Mouse (Mus musculus) neural tube, embryonic 12.5 days (tissue): ENCODE data around the gene Olfr775. TPM values are rescaled to one million over a fixed set of nuclear protein-coding genes. Genes with fewer than 3 reads are reported as not detected.

Experiments
- ATAC-seq: fragments of 200-750 bp; cut with Nextera tagmentation; 2 replicates; pipeline ENCODE4 v1.8.0; 2017; ENCODE audit warnings: low read depth, mild to moderate bottlenecking, moderate TSS enrichment, moderate library complexity; ENCODE audit not compliant: low FRiP score
- H3K27ac ChIP-seq: fragments of 300-500 bp; sonication (generic); 2 replicates; pipeline ENCODE4 v1.5.1; 2016
- H3K27me3 ChIP-seq: fragments of 300-500 bp; sonication (generic); replicated peaks from 2 replicates; pipeline ENCODE4 v1.6.1; 2016; ENCODE audit warnings: mild to moderate bottlenecking
- H3K36me3 ChIP-seq: fragments of 300-500 bp; sonication (generic); 2 replicates; pipeline ENCODE4 v1.6.1; 2016; ENCODE audit warnings: mild to moderate bottlenecking
- H3K4me1 ChIP-seq: fragments of 300-500 bp; sonication (generic); 2 replicates; pipeline ENCODE4 v1.6.1; 2016
- H3K4me2 ChIP-seq: fragments of 300-500 bp; sonication (generic); replicated peaks from 2 replicates; pipeline ENCODE4 v1.6.1; 2016; ENCODE audit warnings: mild to moderate bottlenecking
- H3K4me3 ChIP-seq: fragments of 300-500 bp; sonication (generic); 2 replicates; pipeline ENCODE4 v1.5.1; 2016
- H3K9ac ChIP-seq: fragments of 300-500 bp; sonication (generic); 2 replicates; pipeline ENCODE4 v1.6.1; 2016; ENCODE audit warnings: mild to moderate bottlenecking
- H3K9me3 ChIP-seq: fragments of 300-500 bp; sonication (generic); 2 replicates; pipeline ENCODE4 v1.6.1; 2016; ENCODE audit warnings: mild to moderate bottlenecking
- WGBS: fragments of 180-500 bp; shearing (Covaris S2); methylation state at CpG from one replicate; pipeline ENCODE4 v1.1.7; 2016; 5-methylcytosine and 5-hydroxymethylcytosine counted together
- polyA plus RNA-seq: library from polyadenylated mRNA; unstranded; fragments of >200 nt; fragmentation: Nextera tagmentation; extraction: Ambion mirVana; gene quantifications from 2 replicates; pipeline ENCODE4 v1.2.1, GENCODE M21; 2016

The Olfr775 gene
- not detected in 2 replicates for polyA plus RNA-seq

DNA sequence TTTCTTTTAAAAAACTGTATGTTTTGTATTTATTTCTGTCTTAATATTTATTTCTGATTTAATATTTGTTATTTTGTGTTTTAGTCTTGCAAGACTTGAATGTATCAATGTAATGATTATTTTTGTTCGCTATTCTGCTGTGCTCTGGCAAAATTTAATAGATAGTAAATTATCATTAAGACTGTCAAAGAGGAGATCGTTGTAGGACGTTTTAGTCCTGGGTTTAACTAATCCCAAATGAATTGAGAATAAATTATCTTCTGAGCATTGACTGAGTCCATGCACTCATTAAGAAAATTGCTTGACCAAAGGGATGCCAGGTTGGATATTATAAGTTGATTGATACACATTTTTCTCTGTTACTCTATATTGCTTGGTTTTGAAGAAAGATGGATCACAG is at the start of gene Olfr775:
Olfr775 (plus strand) TSS at position 301 of the 400 bp plus-strand sequence.
- H3K4me3 ChIP-seq: no peak within 1 kb of the TSS

DNA sequence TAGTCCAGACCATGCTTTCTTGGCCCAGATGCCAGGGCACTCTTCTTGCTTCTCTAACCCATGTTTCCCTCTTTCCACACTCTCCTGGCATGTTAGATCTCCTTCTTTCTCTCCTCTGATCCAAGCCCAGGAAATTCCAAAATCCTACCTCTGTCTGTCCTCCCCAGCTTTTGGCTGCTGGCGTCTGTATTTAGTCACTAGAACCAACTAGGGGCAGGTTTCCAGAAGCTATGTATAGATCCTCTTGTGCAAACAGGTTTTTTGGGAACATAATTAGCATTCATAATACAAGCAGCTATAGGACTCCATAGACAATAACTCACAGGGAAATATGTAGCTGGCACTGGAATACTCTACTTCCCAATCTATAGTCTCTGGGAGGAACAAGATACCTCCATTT is 17.5 kb upstream of the Olfr775 start:
- H3K27ac ChIP-seq: no peak overlapping the region
- ATAC-seq: no peak
- no peak overlapping the region for H3K9ac ChIP-seq
- no peak overlapping the region for H3K4me3 ChIP-seq
- H3K4me2 ChIP-seq: no peak overlapping the region
- H3K27me3 ChIP-seq: no peaks in the 10 kb centered on the region
- no peaks in the 10 kb centered on the region for H3K4me1 ChIP-seq
- 83% methylated on average over 1 of the region's 1 CpGs for WGBS
- H3K9me3 ChIP-seq: no peaks in the 10 kb centered on the region
- H3K36me3 ChIP-seq: no peaks in the 10 kb centered on the region

More for the DNA sequence above, at the start of gene Olfr775:
- ATAC-seq: no peak
- H3K4me2 ChIP-seq: no peak within 1 kb of the TSS
- H3K4me1 ChIP-seq: no peaks in the 10 kb centered on the region
- H3K9me3 ChIP-seq: no peaks in the 10 kb centered on the region
- WGBS: 62% methylated on average over 3 of the region's 3 CpGs
- H3K27me3 ChIP-seq: no peaks in the 10 kb centered on the region
- no peaks in the 10 kb centered on the region for H3K36me3 ChIP-seq
- no peak within 1 kb of the TSS for H3K9ac ChIP-seq
- H3K27ac ChIP-seq: no peak within 1 kb of the TSS

DNA sequence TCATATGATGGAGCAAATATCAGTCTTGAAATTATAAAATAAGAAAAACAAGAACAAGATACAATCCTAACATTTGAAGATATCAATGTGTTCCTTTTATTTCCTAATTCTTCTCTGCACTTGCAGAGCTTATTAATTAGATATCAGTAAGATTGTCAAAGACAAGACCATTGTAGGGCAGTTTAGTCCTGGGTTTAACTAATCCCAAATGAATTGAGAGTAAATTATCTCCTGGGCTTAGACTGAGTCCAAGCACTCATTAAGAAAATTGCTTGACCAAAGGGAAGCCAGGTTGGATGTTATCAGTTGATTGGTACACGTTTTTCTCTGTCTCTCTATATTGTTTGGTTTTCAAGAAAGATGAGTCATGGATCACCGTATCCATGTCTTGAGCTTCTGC is 12.3 kb upstream of the Olfr775 start, which contains the start of gene Olfr774:
Olfr774 (plus strand) TSS at position 301 of the 400 bp plus-strand sequence.
- no peak within 1 kb of the TSS for H3K4me2 ChIP-seq
- no peak within 1 kb of the TSS for H3K9ac ChIP-seq
- H3K4me1 ChIP-seq: no peaks in the 10 kb centered on the region
- H3K27me3 ChIP-seq: no peaks in the 10 kb centered on the region
- no peak for ATAC-seq
- H3K4me3 ChIP-seq: no peak within 1 kb of the TSS
- no peaks in the 10 kb centered on the region for H3K9me3 ChIP-seq
- no peak within 1 kb of the TSS for H3K27ac ChIP-seq
- H3K36me3 ChIP-seq: no peaks in the 10 kb centered on the region
- WGBS: 74% methylated on average over 2 of the region's 2 CpGs

DNA sequence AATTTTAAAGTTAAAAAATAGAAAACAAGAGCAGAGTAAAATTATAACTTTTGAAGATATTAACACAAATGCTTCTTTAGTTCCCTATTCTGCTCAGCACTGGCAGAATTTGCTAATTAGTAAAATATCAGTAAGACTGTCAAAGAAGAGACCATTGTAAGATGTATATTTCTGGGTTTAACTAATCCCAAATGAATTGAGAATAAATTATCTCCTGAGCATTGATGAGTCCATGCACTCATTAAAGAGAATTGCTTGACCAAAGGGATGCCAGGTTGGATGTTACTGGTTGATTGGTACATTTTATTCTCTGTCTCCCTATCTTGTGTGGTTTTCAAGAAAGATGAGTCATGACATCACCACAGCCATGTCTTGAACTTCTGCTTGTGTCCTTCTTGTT is 10.6 kb downstream of the Olfr775 start, which contains the start of gene Olfr776:
Olfr776 (plus strand) TSS at position 301 of the 400 bp plus-strand sequence.
- H3K27me3 ChIP-seq: no peaks in the 10 kb centered on the region
- no peak within 1 kb of the TSS for H3K4me2 ChIP-seq
- ATAC-seq: no peak
- H3K4me3 ChIP-seq: no peak within 1 kb of the TSS
- H3K9ac ChIP-seq: no peak within 1 kb of the TSS
- H3K4me1 ChIP-seq: no peaks in the 10 kb centered on the region
- H3K9me3 ChIP-seq: no peaks in the 10 kb centered on the region
- H3K36me3 ChIP-seq: no peaks in the 10 kb centered on the region
- no peak within 1 kb of the TSS for H3K27ac ChIP-seq

DNA sequence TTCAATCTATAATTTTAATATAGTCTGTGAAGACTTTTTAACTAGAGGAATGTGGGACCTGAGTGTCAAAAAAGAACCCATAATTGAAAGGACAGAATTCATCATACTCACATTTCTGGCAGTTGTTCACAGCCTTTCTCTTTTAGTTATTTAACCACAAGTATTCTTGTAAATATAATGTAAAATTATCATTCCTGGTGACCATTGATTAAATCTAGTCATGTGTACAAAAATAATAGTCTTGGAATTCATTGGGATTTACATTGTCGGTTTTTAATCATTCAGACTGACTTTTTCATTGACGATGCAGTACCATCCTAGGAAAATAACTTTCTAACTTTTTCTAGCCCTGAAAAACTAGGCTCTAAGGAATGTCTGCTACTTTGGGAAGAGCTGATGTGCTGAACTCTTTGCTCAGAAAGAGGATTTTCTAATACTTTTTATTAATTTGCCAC is 22.9 kb downstream of the Olfr775 start, which contains the start of gene Olfr777:
Olfr777 (minus strand) TSS at position 405 of the 455 bp plus-strand sequence.
- Histone ChIP-seq H3K27ac (no peak within 1 kb of the TSS), H3K9ac (no peak within 1 kb of the TSS), H3K4me3 (no peak within 1 kb of the TSS), H3K4me2 (no peak within 1 kb of the TSS), H3K27me3 (no peaks in the 10 kb centered on the region), H3K9me3 (no peaks in the 10 kb centered on the region), H3K36me3 (no peaks in the 10 kb centered on the region), H3K4me1 (no peaks in the 10 kb centered on the region)
- ATAC-seq: no peak
- 97% methylated on average over 2 of the region's 2 CpGs for WGBS

Other genes starting within 250 kb of the Olfr775 start
- not detected in 2 replicates for gene Olfr763, start 237.6 kb upstream of the Olfr775 start, polyA plus RNA-seq
- not detected in 2 replicates for gene Olfr764-ps1, start 208.5 kb upstream of the Olfr775 start, polyA plus RNA-seq
- gene Olfr765, start 198.4 kb upstream of the Olfr775 start, polyA plus RNA-seq: not detected in 2 replicates
- gene Olfr766-ps1, start 179.4 kb upstream of the Olfr775 start, polyA plus RNA-seq: not detected in 2 replicates
- gene Olfr767, start 165.5 kb upstream of the Olfr775 start, polyA plus RNA-seq: not detected in 2 replicates
- gene Olfr768, start 149.0 kb upstream of the Olfr775 start, polyA plus RNA-seq: not detected in 2 replicates
- not detected in 2 replicates for gene Olfr769, start 130.6 kb upstream of the Olfr775 start, polyA plus RNA-seq
- gene Olfr770, start 109.4 kb upstream of the Olfr775 start, polyA plus RNA-seq: not detected in 2 replicates
- not detected in 2 replicates for gene Olfr771, start 83.7 kb upstream of the Olfr775 start, polyA plus RNA-seq
- not detected in 2 replicates for gene Olfr772, start 70.5 kb upstream of the Olfr775 start, polyA plus RNA-seq
- gene Olfr773, start 61.0 kb upstream of the Olfr775 start, polyA plus RNA-seq: not detected in 2 replicates
- not detected in 2 replicates for gene Olfr774, start 12.2 kb upstream of the Olfr775 start, polyA plus RNA-seq
- not detected in 2 replicates for gene Olfr776, start 10.7 kb downstream of the Olfr775 start, polyA plus RNA-seq
- gene Olfr777, start 23.1 kb downstream of the Olfr775 start, polyA plus RNA-seq: not detected in 2 replicates
- gene Olfr780, start 69.7 kb downstream of the Olfr775 start, polyA plus RNA-seq: not detected in 2 replicates
- gene Olfr781, start 80.4 kb downstream of the Olfr775 start, polyA plus RNA-seq: not detected in 2 replicates
- gene Olfr782, start 100.4 kb downstream of the Olfr775 start, polyA plus RNA-seq: not detected in 2 replicates
- gene Olfr784, start 135.7 kb downstream of the Olfr775 start, polyA plus RNA-seq: 0.06 and 0.19 TPM in 2 replicates
- not detected in 2 replicates for gene Olfr785, start 157.0 kb downstream of the Olfr775 start, polyA plus RNA-seq
- gene Olfr786, start 178.9 kb downstream of the Olfr775 start, polyA plus RNA-seq: not detected in 2 replicates
- not detected in 2 replicates for gene Olfr787, start 213.4 kb downstream of the Olfr775 start, polyA plus RNA-seq
- gene Olfr788, start 222.6 kb downstream of the Olfr775 start, polyA plus RNA-seq: not detected in 2 replicates
- gene Olfr789, start 236.3 kb downstream of the Olfr775 start, polyA plus RNA-seq: not detected in 2 replicates